Comparison of ENCODE assay signal across 8 mouse cellular contexts in genomic region chr10:44267426-44268142, GRCm38 (mm10). TPM values are rescaled to one million over a fixed set of nuclear protein-coding genes. Genes with fewer than 3 reads are reported as not detected.
DNase-seq lines count a peak whose midpoint lies in the region; ATAC-seq lines count a peak whose summit lies in the region.

No protein-coding gene starts in this region.

- 6% methylated on average over 11 of the region's 11 CpGs for WGBS in kidney, embryonic 14.5 days
- WGBS in forebrain, embryonic 10.5 days = 18% methylated on average over 11 of the region's 11 CpGs
- WGBS in limb, embryonic 15.5 days = 3% methylated on average over 11 of the region's 11 CpGs

- peak overlapping the region; percentile 75 for H3K9ac ChIP-seq in kidney, embryonic 14.5 days (ENCODE audit: low read depth, low read length)
- peak overlapping the region; percentile 42 for H3K9ac ChIP-seq in limb, embryonic 15.5 days

- no peaks in the 10 kb centered on the region for H3K27me3 ChIP-seq in kidney, embryonic 14.5 days (ENCODE audit: control insufficient read depth, insufficient read depth, low read length)
- no peaks in the 10 kb centered on the region for H3K27me3 ChIP-seq in forebrain, embryonic 10.5 days (ENCODE audit: poor library complexity, severe bottlenecking)
- H3K27me3 ChIP-seq in limb, embryonic 15.5 days = no peaks in the 10 kb centered on the region

- ATAC-seq in kidney, embryonic 14.5 days (ENCODE audit: low FRiP score, low TSS enrichment) = peak; percentile 0; the same call in 1 of the 2 replicates
- ATAC-seq in limb, embryonic 15.5 days (ENCODE audit: insufficient number of reproducible peaks, low FRiP score, low TSS enrichment, low read depth) = no peak

- intact Hi-C loops in gastrocnemius, postnatal 14 days (cut with DNase I; ENCODE audit: low total_unique reads) = no loop called here

- no peaks in the 10 kb centered on the region for H3K36me3 ChIP-seq in kidney, embryonic 14.5 days (ENCODE audit: control insufficient read depth, insufficient read depth, low read length)
- peaks cover 4% of the 10 kb centered on the region; the same call in 1 of the 2 replicates for H3K36me3 ChIP-seq in forebrain, embryonic 10.5 days (replicated peaks)
- no peaks in the 10 kb centered on the region for H3K36me3 ChIP-seq in limb, embryonic 15.5 days

- H3K4me1 ChIP-seq in kidney, embryonic 14.5 days (ENCODE audit: control insufficient read depth, insufficient read depth, low read length) = peaks cover 11% of the 10 kb centered on the region; the same call in 1 of the 2 replicates
- H3K4me1 ChIP-seq in forebrain, embryonic 10.5 days = peaks cover 32% of the 10 kb centered on the region
- peaks cover 25% of the 10 kb centered on the region for H3K4me1 ChIP-seq in limb, embryonic 15.5 days

- H3K4me3 ChIP-seq in kidney, embryonic 14.5 days (ENCODE audit: low read length) = peak overlapping the region; percentile 73
- peak overlapping the region; percentile 89 for H3K4me3 ChIP-seq in forebrain, embryonic 10.5 days
- H3K4me3 ChIP-seq in limb, embryonic 15.5 days = peak overlapping the region; percentile 82

- no peaks in the 10 kb centered on the region for H3K9me3 ChIP-seq in kidney, embryonic 14.5 days (ENCODE audit: control insufficient read depth, low read length)
- no peaks in the 10 kb centered on the region for H3K9me3 ChIP-seq in forebrain, embryonic 10.5 days
- no peaks in the 10 kb centered on the region for H3K9me3 ChIP-seq in limb, embryonic 15.5 days

- H3K27ac ChIP-seq in kidney, embryonic 14.5 days (ENCODE audit: low read depth, low read length) = no peak overlapping the region
- H3K27ac ChIP-seq in forebrain, embryonic 10.5 days = peak overlapping the region; percentile 94
- H3K27ac ChIP-seq in limb, embryonic 15.5 days = peak overlapping the region; percentile 94

- no peak for DNase-seq in kidney, adult 18-20 months
- peak; percentile 19 for DNase-seq in NIH3T3 (ENCODE audit: low read depth)
- peak; percentile 16 for DNase-seq in forebrain, embryonic 10.5 days (ENCODE audit: extremely low spot score, low spot score)
- DNase-seq in retina, embryonic 14.5 days (ENCODE audit: low spot score) = peak; percentile 22
- no peak for DNase-seq in spleen, adult 12 weeks (ENCODE audit: low spot score)
- DNase-seq in gastrocnemius, postnatal 14 days = no peak

- H3K4me2 ChIP-seq in kidney, embryonic 14.5 days (replicated peaks; ENCODE audit: low read depth, low read length) = peak overlapping the region; percentile 56
- peak overlapping the region; percentile 72 for H3K4me2 ChIP-seq in limb, embryonic 15.5 days

RNA-seq across cellular contexts. Expression of gene Atg5, which starts 0.6 kb away (rescaled TPM):
- polyA plus RNA-seq in kidney, embryonic 14.5 days (2014; fragmentation: Nextera tagmentation; extraction: Ambion mirVana) = 50.2 and 56.3 TPM in 2 replicates
- polyA plus RNA-seq in forebrain, embryonic 10.5 days (2016; fragmentation: Nextera tagmentation; extraction: Ambion mirVana) = 56.1 and 59.1 TPM in 2 replicates
- 46.2 and 49.2 TPM in 2 replicates for polyA plus RNA-seq in limb, embryonic 15.5 days (2015; fragmentation: Nextera tagmentation; extraction: Ambion mirVana)
- 10 to 100 TPM in 1 of 2 experiments, 1 to 10 TPM in 1; 9.2 to 10.6 TPM for total RNA-seq in gastrocnemius, postnatal 14 days (2021)

Comparison
In these comparisons a context has a peak if more than half of its experiments do, and no peak if none do; other contexts are left out.
1. DNase-seq: peak in NIH3T3 (single experiment), forebrain, embryonic 10.5 days (single experiment) and retina, embryonic 14.5 days (single experiment); none in kidney, adult 18-20 months (single experiment), spleen, adult 12 weeks (single experiment) and gastrocnemius, postnatal 14 days (single experiment).
2. Peak in every context shown above with its lines, with median percentiles within 50 percentile points of each other: H3K4me3 ChIP-seq.